Mouse (Mus musculus) C3H10T1/2 (cell line): ENCODE measurements around the gene Olfr392. TPM values are rescaled to one million over a fixed set of nuclear protein-coding genes. Genes with fewer than 3 reads are reported as not detected.

Experiments used
- polyA plus RNA-seq, 2 experiments: library from polyadenylated mRNA; unstranded; fragments of >200 nt; fragmentation: generic; extraction: Trizol; gene quantifications; one replicate each; pipeline ENCODE4 v1.2.1; 2012; ENCODE audit warnings: missing spikeins in 2 of 2

Olfr392 gene
- not detected for polyA plus RNA-seq

DNA sequence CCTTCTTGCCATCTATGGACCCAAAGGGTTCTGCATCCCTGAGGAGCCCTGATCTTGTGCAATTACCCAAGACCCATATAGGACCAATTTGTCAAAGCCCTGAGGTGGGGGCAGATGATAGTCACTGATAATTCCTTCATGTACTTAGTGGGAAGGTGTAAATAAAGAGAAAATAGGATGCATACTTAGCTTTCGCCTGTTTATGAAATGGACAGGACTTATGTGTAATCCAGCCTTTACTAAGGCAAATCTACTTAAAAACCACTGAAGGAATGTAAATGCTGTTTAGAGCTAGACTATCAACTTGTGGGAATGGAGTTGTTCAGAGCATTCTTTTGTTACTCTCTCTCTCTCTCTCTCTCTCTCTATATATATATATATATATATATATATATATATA lies at the start of gene Olfr392:
Gene Olfr392 (minus strand): TSS at position 101 of the 400 bp plus-strand sequence.

DNA sequence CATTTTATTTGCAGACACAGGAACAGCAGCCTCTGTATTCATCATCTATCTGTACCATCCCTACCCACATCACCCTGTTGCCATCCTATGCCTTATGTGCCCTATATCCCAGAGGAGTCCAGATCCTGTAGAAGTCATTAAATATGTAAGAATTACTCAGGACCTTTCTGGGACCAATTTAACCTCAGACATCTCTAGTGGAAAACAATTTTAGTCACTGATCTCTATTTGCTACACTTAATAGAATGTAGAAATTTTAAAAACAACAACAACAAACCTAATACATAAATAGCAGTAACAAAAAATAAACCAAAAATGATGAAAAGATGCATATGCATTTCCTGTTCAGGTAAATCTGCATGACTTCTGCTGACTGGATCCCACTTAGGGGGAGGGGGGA lies 34.5 kb upstream of the Olfr392 start, which contains the start of gene Olfr393:
Gene Olfr393 (minus strand): TSS at position 101 of the 400 bp plus-strand sequence.

DNA sequence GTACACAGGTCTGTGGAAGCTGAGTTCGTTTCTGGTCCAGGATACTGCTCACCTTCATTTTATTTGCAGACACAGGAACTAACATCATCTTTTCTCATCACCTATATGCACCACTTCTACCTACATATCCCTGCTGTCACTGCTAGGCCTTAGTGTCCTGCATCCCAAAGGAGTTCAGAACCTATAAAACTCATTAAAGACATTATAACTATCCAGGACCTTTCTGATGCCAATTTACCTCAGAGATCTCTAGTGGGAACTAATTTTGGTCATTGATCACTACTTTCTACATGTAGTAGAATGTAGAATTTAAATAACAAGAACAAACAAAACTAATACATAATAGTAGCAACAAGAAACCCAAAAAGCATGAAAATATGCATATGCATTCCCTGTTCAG lies 13.9 kb downstream of the Olfr392 start, which contains the start of gene Olfr391-ps:
Gene Olfr391-ps (minus strand): TSS at position 101 of the 400 bp plus-strand sequence.

DNA sequence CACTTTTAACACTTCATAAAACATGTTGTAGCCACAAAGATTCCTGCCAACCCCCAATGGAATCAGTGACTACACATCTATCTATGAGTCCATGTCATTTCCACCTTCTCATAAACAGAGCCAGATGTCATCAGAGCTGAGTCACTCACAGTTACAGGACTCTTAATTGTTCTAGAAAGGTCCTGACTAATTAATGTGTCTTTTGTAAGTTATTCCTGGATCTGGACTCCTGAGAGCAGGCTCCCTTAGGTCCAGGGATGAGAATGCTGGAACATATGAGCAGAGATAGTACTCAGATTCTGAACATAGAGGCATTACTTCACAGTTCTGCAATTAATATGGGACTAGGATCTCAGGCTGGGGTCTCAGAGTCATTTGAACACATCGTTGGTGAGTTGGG lies 34.2 kb downstream of the Olfr392 start, which contains the start of gene Olfr390:
Gene Olfr390 (plus strand): TSS at position 301 of the 400 bp plus-strand sequence.

DNA sequence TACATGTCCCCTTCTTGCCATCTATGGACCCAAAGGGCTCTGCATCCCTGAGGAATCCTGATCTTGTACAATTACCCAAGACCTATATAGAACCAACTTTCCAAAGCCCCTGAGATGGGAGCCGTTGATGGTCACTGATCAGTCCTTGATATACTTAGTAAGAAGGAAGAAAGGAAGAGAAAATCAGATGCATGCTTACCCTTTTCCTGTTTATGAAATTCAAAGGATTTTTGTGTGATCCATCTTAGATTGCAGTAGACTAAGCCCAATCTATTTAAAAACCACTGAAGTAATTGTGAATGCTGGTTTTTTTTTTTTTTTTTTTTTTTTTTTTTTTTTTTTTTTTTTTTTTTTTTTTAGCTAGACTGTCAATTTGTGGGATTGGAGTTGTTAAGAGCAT lies 36.2 kb downstream of the Olfr392 start, which contains the start of gene Olfr389:
Gene Olfr389 (minus strand): TSS at position 101 of the 400 bp plus-strand sequence.

Other genes starting within 250 kb of the Olfr392 start
- gene Olfr385, start 224.0 kb downstream of the Olfr392 start, polyA plus RNA-seq = not detected
- not detected for gene Olfr384, start 218.5 kb downstream of the Olfr392 start, polyA plus RNA-seq
- not detected for gene Zfp735, start 128.3 kb downstream of the Olfr392 start, polyA plus RNA-seq
- gene Olfr389, start 36.3 kb downstream of the Olfr392 start, polyA plus RNA-seq = not detected
- gene Olfr390, start 34.1 kb downstream of the Olfr392 start, polyA plus RNA-seq = not detected
- gene Olfr391-ps, start 14.0 kb downstream of the Olfr392 start, polyA plus RNA-seq = not detected
- not detected for gene Olfr393, start 34.4 kb upstream of the Olfr392 start, polyA plus RNA-seq
- gene Olfr394, start 73.7 kb upstream of the Olfr392 start, polyA plus RNA-seq = not detected
- not detected for gene Olfr395, start 92.2 kb upstream of the Olfr392 start, polyA plus RNA-seq
- gene Olfr23, start 119.6 kb upstream of the Olfr392 start, polyA plus RNA-seq = not detected
- not detected for gene Olfr397, start 143.8 kb upstream of the Olfr392 start, polyA plus RNA-seq
- gene Olfr398, start 173.4 kb upstream of the Olfr392 start, polyA plus RNA-seq = not detected
- gene Olfr139, start 239.5 kb upstream of the Olfr392 start, polyA plus RNA-seq = not detected
- gene Olfr399, start 239.6 kb upstream of the Olfr392 start, polyA plus RNA-seq = not detected